Mouse (Mus musculus) urinary bladder, postnatal 10 days (tissue): ENCODE measurements around the gene Tnr.

ENCODE experiments used
- DNase-seq: peaks from one replicate; pipeline ENCODE4 v3.0.0; 2022; ENCODE audit warnings: low spot score

Gene Tnr

GRCm38 (mm10) chr1:159717016-159717415 is 193.4 kb downstream of the Tnr start:
- DNase-seq: no peak

GRCm38 (mm10) chr1:159723733-159724132 is 200.2 kb downstream of the Tnr start:
- DNase-seq: no peak

GRCm38 (mm10) chr1:159729270-159729669 is 205.7 kb downstream of the Tnr start:
- DNase-seq: no peak

GRCm38 (mm10) chr1:159730826-159731225 is 207.3 kb downstream of the Tnr start:
- no peak for DNase-seq

- no peak for DNase-seq
These were observed 211.5 kb downstream of the Tnr start for GRCm38 (mm10) chr1:159735099-159735498.

- DNase-seq: no peak
These were observed 215.9 kb downstream of the Tnr start for GRCm38 (mm10) chr1:159739478-159739877.

GRCm38 (mm10) chr1:159741237-159742002 is 217.9 kb downstream of the Tnr start:
- DNase-seq: no peak

- DNase-seq: no peak
These were observed 218.4 kb downstream of the Tnr start for GRCm38 (mm10) chr1:159742003-159742274.

- no peak for DNase-seq
These were observed 220.2 kb downstream of the Tnr start for GRCm38 (mm10) chr1:159743744-159744253.

GRCm38 (mm10) chr1:159745311-159745710 is 221.7 kb downstream of the Tnr start:
- DNase-seq: no peak

- no peak for DNase-seq
These were observed 224.4 kb downstream of the Tnr start for GRCm38 (mm10) chr1:159747969-159748368.

- DNase-seq: no peak
These were observed 226.8 kb downstream of the Tnr start for GRCm38 (mm10) chr1:159750411-159750810.

GRCm38 (mm10) chr1:159750876-159751275 is 227.3 kb downstream of the Tnr start:
- DNase-seq: no peak

- no peak for DNase-seq
These were observed 237.4 kb downstream of the Tnr start for GRCm38 (mm10) chr1:159760970-159761369.

- DNase-seq: no peak
These were observed 240.3 kb downstream of the Tnr start for GRCm38 (mm10) chr1:159763901-159764300.

- DNase-seq: no peak
These were observed 241.3 kb downstream of the Tnr start for GRCm38 (mm10) chr1:159764897-159765296.

GRCm38 (mm10) chr1:159769948-159770347 is 246.4 kb downstream of the Tnr start:
- DNase-seq: no peak

GRCm38 (mm10) chr1:159773671-159774070 is 250.1 kb downstream of the Tnr start:
- DNase-seq: no peak

- no peak for DNase-seq
These were observed 251.6 kb downstream of the Tnr start for GRCm38 (mm10) chr1:159775168-159775567.

- DNase-seq: no peak
These were observed 253.5 kb downstream of the Tnr start for GRCm38 (mm10) chr1:159777107-159777506.

GRCm38 (mm10) chr1:159779424-159779823 is 255.9 kb downstream of the Tnr start:
- no peak for DNase-seq

GRCm38 (mm10) chr1:159783842-159784241 is 260.3 kb downstream of the Tnr start:
- DNase-seq: no peak

- no peak for DNase-seq
These were observed 264.7 kb downstream of the Tnr start for GRCm38 (mm10) chr1:159788312-159788711.

GRCm38 (mm10) chr1:159792546-159792945 is 269.0 kb downstream of the Tnr start:
- DNase-seq: no peak
